Mouse (Mus musculus) liver, postnatal 0 days (tissue): Measurements from ENCODE around the gene Sptb.

Experiments used
- CTCF ChIP-seq: sonication (generic); IDR thresholded peaks from 2 replicates; pipeline ENCODE4 v1.5.1; 2016; ENCODE audit warnings: antibody characterized with exemption, low read depth
- EP300 ChIP-seq: IDR thresholded peaks from 2 replicates; pipeline ENCODE4 v1.6.1; 2016; ENCODE audit warnings: antibody characterized with exemption, low read depth, mild to moderate bottlenecking

DNA sequence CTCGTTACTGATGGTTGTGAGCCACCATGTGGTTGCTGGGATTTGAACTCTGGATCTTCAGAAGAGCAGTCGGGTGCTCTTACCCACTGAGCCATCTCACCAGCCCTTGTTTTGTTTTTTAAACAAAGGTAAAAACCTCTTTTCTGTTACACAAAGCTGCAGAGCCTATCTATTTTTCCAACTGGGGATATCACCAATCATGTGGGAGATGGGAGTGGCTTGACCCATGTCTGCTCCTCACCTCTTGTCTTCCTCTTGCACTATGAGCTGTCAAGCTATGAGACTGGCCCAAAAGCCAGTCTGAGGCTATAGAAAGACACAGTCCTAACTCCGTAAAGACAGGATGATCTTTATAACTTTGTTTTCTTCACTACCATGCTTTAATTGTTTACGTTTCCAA lies 8.0 kb upstream of the Sptb start:
- TF ChIP-seq EP300 (no peak), CTCF (no peak)
